Mouse (Mus musculus) testis, adult 2 months (tissue): ENCODE results near the gene Babam2.

ENCODE experiments used
- CTCF ChIP-seq: fragments of 200-500 bp; IDR thresholded peaks from 2 replicates; pipeline ENCODE4 v1.5.1; 2012; ENCODE audit warnings: low read depth, mild to moderate bottlenecking, inconsistent platforms, low read length, moderate library complexity; ENCODE audit not compliant: control insufficient read depth, insufficient read depth, insufficient replicate concordance
- POLR2A ChIP-seq: fragments of 200-500 bp; IDR thresholded peaks from 2 replicates; pipeline ENCODE4 v1.6.1; 2012; ENCODE audit warnings: low read depth, mild to moderate bottlenecking, inconsistent platforms, low read length, moderate library complexity; ENCODE audit not compliant: control insufficient read depth

DNA sequence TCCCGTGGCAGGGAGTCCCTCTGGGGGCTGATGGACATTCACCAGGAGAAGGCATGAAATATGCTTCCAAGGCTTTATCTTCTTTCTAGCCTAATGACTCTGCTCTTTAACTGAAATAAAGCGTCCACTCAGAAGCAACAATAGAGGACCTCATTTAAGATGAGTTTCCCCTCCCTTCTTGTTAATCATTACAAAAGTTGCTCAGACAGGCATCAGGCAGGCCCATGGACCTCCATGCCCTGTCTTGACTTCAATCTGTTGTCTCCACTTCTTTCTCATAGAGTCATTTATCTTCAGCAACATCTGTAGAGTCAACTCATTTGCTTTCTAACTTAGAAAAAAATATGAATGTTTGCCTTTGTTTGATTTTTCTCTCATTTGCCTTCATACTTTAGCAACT, 166.6 kb downstream of the Babam2 start:
- TF ChIP-seq CTCF, result no peak
- TF ChIP-seq POLR2A, result no peak
